Mouse (Mus musculus) G1E (cell line): ENCODE measurements around the gene Iqschfp.

Experiments used
- CTCF ChIP-seq: IDR thresholded peaks from 2 replicates; pipeline ENCODE4 v1.5.1; 2012; ENCODE audit warnings: low read depth, low read length, inconsistent platforms, mixed read lengths
- GATA1 ChIP-seq: IDR thresholded peaks from 2 replicates; pipeline ENCODE4 v1.6.1; 2012; ENCODE audit warnings: borderline replicate concordance, low read length, inconsistent platforms, mixed read lengths

DNA sequence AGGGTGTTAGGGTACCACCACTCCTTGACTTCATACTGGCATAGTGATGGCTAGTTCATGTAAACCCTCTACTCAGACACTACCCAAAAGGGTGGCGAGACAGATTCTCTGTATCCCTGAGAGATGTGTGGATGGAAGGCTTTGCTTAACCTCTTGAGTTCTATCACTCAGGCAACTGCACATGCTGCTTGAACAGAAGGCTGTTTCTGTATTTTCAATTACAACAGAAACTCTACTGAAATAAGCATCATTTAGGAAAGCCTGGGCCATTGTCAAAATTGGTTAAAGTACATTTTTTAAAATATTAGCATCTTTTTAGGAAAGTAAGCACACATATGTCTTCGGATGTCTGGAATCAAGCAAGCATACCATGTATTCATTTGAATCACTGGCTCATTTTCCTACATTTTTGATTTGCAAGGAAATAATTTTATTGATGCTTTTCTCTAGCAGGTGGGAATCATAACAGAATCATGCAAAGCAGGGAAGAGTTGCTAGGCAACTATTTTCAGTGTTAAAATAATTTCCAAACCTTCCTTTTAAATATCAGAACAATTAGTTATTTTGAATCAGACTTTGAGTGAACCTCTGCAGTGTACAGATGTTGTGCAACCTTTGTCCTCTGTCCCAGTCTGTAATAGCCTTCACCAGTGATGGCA is 82.4 kb downstream of the Iqschfp start:
- no peak for TF ChIP-seq CTCF
- TF ChIP-seq GATA1: no peak
